Mouse (Mus musculus): ENCODE results near the gene Mgat5b.

- TF ChIP-seq POLR2A (IDR thresholded peaks at IDR 0.05; ENCODE audit: insufficient read depth, low read depth, low read length): no peak
- no peak for TF ChIP-seq EP300 (IDR thresholded peaks at IDR 0.05; ENCODE audit: insufficient read depth, low read depth, low read length)
These were observed 72.7 kb downstream of the Mgat5b start for GRCm38 (mm10) chr11:116991410-116991809.

Measured in heart, adult 2 months (tissue).